9 mouse cellular contexts compared by ENCODE assay signal in genomic region chr17:14961557-14962154, GRCm38 (mm10). TPM values are rescaled to one million over a fixed set of nuclear protein-coding genes. Genes with fewer than 3 reads are reported as not detected.
DNase-seq lines count a peak whose midpoint lies in the region; ATAC-seq and TF ChIP-seq lines count a peak whose summit lies in the region.
"Not testable (repeated sequence)": the region's sequence is repeated elsewhere in the genome, so short reads cannot be mapped to it uniquely, and the experiment has no call there.
"Had no signal": no experiment of that assay in that cellular context is flagged by ENCODE, and none has a peak within 500 bp of the region (broad histone marks: within the 10 kb centered on the region; RNA-seq: fewer than 3 reads in every experiment).

No protein-coding gene starts in this region.

- not testable (repeated sequence) for H3K9ac ChIP-seq in heart, embryonic 12.5 days; hindbrain, embryonic 15.5 days; kidney, postnatal 0 days (ENCODE audit: low read depth, low read length); liver, embryonic 16.5 days (ENCODE audit: low read depth, low read length); midbrain, embryonic 13.5 days (replicated peaks); neural tube, embryonic 15.5 days (replicated peaks)

- peak; percentile 68 for ATAC-seq in G1E (ENCODE audit: extremely low read depth, insufficient number of reproducible peaks, low FRiP score, poor library complexity, severe bottlenecking)
- peak; percentile 23 for ATAC-seq in erythroid progenitor cell, adult 5-6 weeks (replicated peaks; ENCODE audit: low FRiP score, poor library complexity, severe bottlenecking)
- peak; percentile 88 for ATAC-seq in heart, embryonic 12.5 days (ENCODE audit: insufficient number of reproducible peaks, low FRiP score)
- ATAC-seq in hindbrain, embryonic 15.5 days (ENCODE audit: low FRiP score, low read depth), result peak; percentile 95
- ATAC-seq in kidney, postnatal 0 days (replicated peaks; ENCODE audit: low FRiP score, low read depth), result peak; percentile 81
- peak; percentile 55 for ATAC-seq in liver, embryonic 16.5 days (ENCODE audit: low read depth)
- ATAC-seq in midbrain, embryonic 13.5 days, result peak; percentile 94
- peak; percentile 94 for ATAC-seq in neural tube, embryonic 15.5 days (ENCODE audit: low FRiP score)

- not testable (repeated sequence) for H3K9me3 ChIP-seq in G1E (replicated peaks); heart, embryonic 12.5 days (replicated peaks); hindbrain, embryonic 15.5 days; kidney, postnatal 0 days (replicated peaks; ENCODE audit: low read length); liver, embryonic 16.5 days (replicated peaks; ENCODE audit: control insufficient read depth, low read length); midbrain, embryonic 13.5 days; neural tube, embryonic 15.5 days (replicated peaks)

- not testable (repeated sequence) for H3K4me2 ChIP-seq in heart, embryonic 12.5 days; hindbrain, embryonic 15.5 days; kidney, postnatal 0 days (ENCODE audit: low read length); liver, embryonic 16.5 days (ENCODE audit: low read depth, low read length); midbrain, embryonic 13.5 days (replicated peaks); neural tube, embryonic 15.5 days

- peaks cover 20% of the 10 kb centered on the region for H3K36me3 ChIP-seq in G1E (replicated peaks)
- H3K36me3 ChIP-seq in heart, embryonic 12.5 days; hindbrain, embryonic 15.5 days; kidney, postnatal 0 days (ENCODE audit: insufficient read depth, low read length); liver, embryonic 16.5 days (ENCODE audit: control insufficient read depth, insufficient read depth); midbrain, embryonic 13.5 days; neural tube, embryonic 15.5 days: not testable (repeated sequence)

- no CpG with 5 or more reads among the region's 44 CpGs for WGBS in heart, embryonic 12.5 days
- no CpG with 5 or more reads among the region's 44 CpGs for WGBS in hindbrain, embryonic 15.5 days
- WGBS in kidney, postnatal 0 days, result no CpG with 5 or more reads among the region's 44 CpGs
- no CpG with 5 or more reads among the region's 44 CpGs for WGBS in liver, embryonic 16.5 days (ENCODE audit: insufficient replicate concordance)
- no CpG with 5 or more reads among the region's 44 CpGs for WGBS in midbrain, embryonic 13.5 days
- WGBS in neural tube, embryonic 15.5 days, result no CpG with 5 or more reads among the region's 44 CpGs

- H3K27ac ChIP-seq in heart, embryonic 12.5 days (ENCODE audit: poor library complexity, severe bottlenecking); hindbrain, embryonic 15.5 days (replicated peaks); kidney, postnatal 0 days; liver, embryonic 16.5 days (ENCODE audit: low read length); midbrain, embryonic 13.5 days; neural tube, embryonic 15.5 days (replicated peaks): not testable (repeated sequence)

- DNase-seq in G1E (ENCODE audit: low spot score); kidney, postnatal 0 days (ENCODE audit: low spot score): not testable (repeated sequence)

- peaks cover 15% of the 10 kb centered on the region for H3K4me1 ChIP-seq in G1E (ENCODE audit: insufficient read depth, low read depth, low read length)
- not testable (repeated sequence) for H3K4me1 ChIP-seq in heart, embryonic 12.5 days (replicated peaks); kidney, postnatal 0 days (replicated peaks; ENCODE audit: insufficient read depth, low read length)
- peaks cover 12% of the 10 kb centered on the region for H3K4me1 ChIP-seq in hindbrain, embryonic 15.5 days (replicated peaks)
- peaks cover 17% of the 10 kb centered on the region for H3K4me1 ChIP-seq in liver, embryonic 16.5 days (ENCODE audit: control insufficient read depth, low read depth, low read length)
- peaks cover 12% of the 10 kb centered on the region for H3K4me1 ChIP-seq in midbrain, embryonic 13.5 days (replicated peaks)
- H3K4me1 ChIP-seq in neural tube, embryonic 15.5 days, result peaks cover 15% of the 10 kb centered on the region

- not testable (repeated sequence) for H3K4me3 ChIP-seq in G1E (ENCODE audit: low read depth, low read length); heart, embryonic 12.5 days; hindbrain, embryonic 15.5 days; kidney, postnatal 0 days (replicated peaks; ENCODE audit: low read depth, low read length); liver, embryonic 16.5 days (ENCODE audit: low read depth, low read length); midbrain, embryonic 13.5 days (replicated peaks); neural tube, embryonic 15.5 days (replicated peaks)

- H3K27me3 ChIP-seq in G1E (ENCODE audit: insufficient read depth, low read length); heart, embryonic 12.5 days (replicated peaks); hindbrain, embryonic 15.5 days; kidney, postnatal 0 days (ENCODE audit: insufficient read depth, low read length); liver, embryonic 16.5 days (ENCODE audit: control insufficient read depth, insufficient read depth, low read depth, low read length); midbrain, embryonic 13.5 days; neural tube, embryonic 15.5 days (replicated peaks): not testable (repeated sequence)

- not testable (repeated sequence) for TF ChIP-seq CTCF in G1E (IDR thresholded peaks at IDR 0.05; ENCODE audit: low read depth, low read length); kidney, postnatal 0 days (IDR thresholded peaks at IDR 0.05; ENCODE audit: low read depth)

RNA-seq across cellular contexts. Expression of gene Phf10, which starts 0.6 kb away (rescaled TPM):
- 187 and 239 TPM in 2 replicates for total RNA-seq in G1E (2014; fragmentation: Nextera tagmentation)
- total RNA-seq in G1E (2017), result 107 and 124 TPM in 2 replicates
- 118 and 125 TPM in 2 replicates for polyA plus RNA-seq in G1E (2012)
- total RNA-seq in erythroid progenitor cell, adult 5-6 weeks (2015; ENCODE audit: low replicate concordance), result 217 and 251 TPM in 2 replicates
- total RNA-seq in erythroid progenitor cell, adult 5-6 weeks (2017; ENCODE audit: low replicate concordance), result 117 and 125 TPM in 2 replicates
- polyA plus RNA-seq in heart, embryonic 12.5 days (2016; fragmentation: Nextera tagmentation; extraction: Ambion mirVana), result 28.5 and 28.6 TPM in 2 replicates
- 14.2 and 16.5 TPM in 2 replicates for polyA plus RNA-seq in hindbrain, embryonic 15.5 days (2015; fragmentation: Nextera tagmentation; extraction: Ambion mirVana)
- 27.3 and 29.8 TPM in 2 replicates for polyA plus RNA-seq in kidney, postnatal 0 days (2015; fragmentation: Nextera tagmentation; extraction: Ambion mirVana)
- 76.5 and 82.2 TPM in 2 replicates for polyA plus RNA-seq in liver, embryonic 16.5 days (2015; fragmentation: Nextera tagmentation; extraction: Ambion mirVana)
- polyA plus RNA-seq in midbrain, embryonic 13.5 days (2015; fragmentation: Nextera tagmentation; extraction: Ambion mirVana), result 19.0 and 19.2 TPM in 2 replicates
- polyA plus RNA-seq in neural tube, embryonic 15.5 days (2015; fragmentation: Nextera tagmentation; extraction: Ambion mirVana), result 13.9 and 19.6 TPM in 2 replicates

RNA-seq across cellular contexts. Expression of gene 9030025P20Rik, which starts 16.6 kb away (rescaled TPM):
- 31.6 and 36.9 TPM in 2 replicates for total RNA-seq in G1E (2014; fragmentation: Nextera tagmentation)
- 30.4 and 33.3 TPM in 2 replicates for total RNA-seq in G1E (2017)
- 4.0 and 4.7 TPM in 2 replicates for polyA plus RNA-seq in G1E (2012)
- total RNA-seq in erythroid progenitor cell, adult 5-6 weeks (2015; ENCODE audit: low replicate concordance), result 4.6 and 5.8 TPM in 2 replicates
- total RNA-seq in erythroid progenitor cell, adult 5-6 weeks (2017; ENCODE audit: low replicate concordance), result 0.76 and 7.2 TPM in 2 replicates
- 6.7 and 7.8 TPM in 2 replicates for polyA plus RNA-seq in heart, embryonic 12.5 days (2016; fragmentation: Nextera tagmentation; extraction: Ambion mirVana)
- 8.3 and 8.7 TPM in 2 replicates for polyA plus RNA-seq in hindbrain, embryonic 15.5 days (2015; fragmentation: Nextera tagmentation; extraction: Ambion mirVana)
- 8.9 and 13.2 TPM in 2 replicates for polyA plus RNA-seq in kidney, postnatal 0 days (2015; fragmentation: Nextera tagmentation; extraction: Ambion mirVana)
- polyA plus RNA-seq in liver, embryonic 16.5 days (2015; fragmentation: Nextera tagmentation; extraction: Ambion mirVana), result 3.5 and 3.6 TPM in 2 replicates
- 10.6 and 11.8 TPM in 2 replicates for polyA plus RNA-seq in midbrain, embryonic 13.5 days (2015; fragmentation: Nextera tagmentation; extraction: Ambion mirVana)
- polyA plus RNA-seq in neural tube, embryonic 15.5 days (2015; fragmentation: Nextera tagmentation; extraction: Ambion mirVana), result 6.5 and 8.7 TPM in 2 replicates

RNA-seq across cellular contexts. Expression of gene Gm3417, which starts 16.9 kb away (rescaled TPM):
- total RNA-seq in G1E (2014; fragmentation: Nextera tagmentation) (2.5 and 12.2 TPM in 2 replicates), G1E (2017) (0.27 and 2.4 TPM in 2 replicates)
- 7.0 and 9.5 TPM in 2 replicates for polyA plus RNA-seq in G1E (2012)
- total RNA-seq in erythroid progenitor cell, adult 5-6 weeks (2015; ENCODE audit: low replicate concordance), result not detected in 2 replicates
- total RNA-seq in erythroid progenitor cell, adult 5-6 weeks (2017; ENCODE audit: low replicate concordance), result not detected in 2 replicates
- polyA plus RNA-seq in heart, embryonic 12.5 days (2016; fragmentation: Nextera tagmentation; extraction: Ambion mirVana), result 0.42 TPM in 1 of 2 replicates, not detected in the other
- polyA plus RNA-seq in hindbrain, embryonic 15.5 days (2015; fragmentation: Nextera tagmentation; extraction: Ambion mirVana), result 0.29 and 0.59 TPM in 2 replicates
- polyA plus RNA-seq in kidney, postnatal 0 days (2015; fragmentation: Nextera tagmentation; extraction: Ambion mirVana), result 1.5 and 1.8 TPM in 2 replicates
- 0.14 and 0.74 TPM in 2 replicates for polyA plus RNA-seq in liver, embryonic 16.5 days (2015; fragmentation: Nextera tagmentation; extraction: Ambion mirVana)
- 0.96 and 1.4 TPM in 2 replicates for polyA plus RNA-seq in midbrain, embryonic 13.5 days (2015; fragmentation: Nextera tagmentation; extraction: Ambion mirVana)
- polyA plus RNA-seq in neural tube, embryonic 15.5 days (2015; fragmentation: Nextera tagmentation; extraction: Ambion mirVana), result not detected in 2 replicates
- total RNA-seq: heart, adult 18-20 months had no signal

RNA-seq across cellular contexts. Expression of gene 1600012H06Rik, which starts 18.7 kb away (rescaled TPM):
- total RNA-seq in G1E (2014; fragmentation: Nextera tagmentation) (12.3 and 16.1 TPM in 2 replicates), G1E (2017) (18.7 and 19.7 TPM in 2 replicates)
- polyA plus RNA-seq in G1E (2012), result 1.7 and 2.0 TPM in 2 replicates
- total RNA-seq in erythroid progenitor cell, adult 5-6 weeks (2015; ENCODE audit: low replicate concordance), result 12.3 and 12.6 TPM in 2 replicates
- 2.3 and 9.0 TPM in 2 replicates for total RNA-seq in erythroid progenitor cell, adult 5-6 weeks (2017; ENCODE audit: low replicate concordance)
- 35.7 and 37.1 TPM in 2 replicates for polyA plus RNA-seq in heart, embryonic 12.5 days (2016; fragmentation: Nextera tagmentation; extraction: Ambion mirVana)
- 25.7 and 27.3 TPM in 2 replicates for polyA plus RNA-seq in hindbrain, embryonic 15.5 days (2015; fragmentation: Nextera tagmentation; extraction: Ambion mirVana)
- polyA plus RNA-seq in kidney, postnatal 0 days (2015; fragmentation: Nextera tagmentation; extraction: Ambion mirVana), result 41.6 and 43.0 TPM in 2 replicates
- 12.2 and 13.9 TPM in 2 replicates for polyA plus RNA-seq in liver, embryonic 16.5 days (2015; fragmentation: Nextera tagmentation; extraction: Ambion mirVana)
- polyA plus RNA-seq in midbrain, embryonic 13.5 days (2015; fragmentation: Nextera tagmentation; extraction: Ambion mirVana), result 27.4 and 28.2 TPM in 2 replicates
- polyA plus RNA-seq in neural tube, embryonic 15.5 days (2015; fragmentation: Nextera tagmentation; extraction: Ambion mirVana), result 26.8 TPM in 2 replicates

RNA-seq across cellular contexts. Expression of gene Wdr27, which starts 18.7 kb away (rescaled TPM):
- total RNA-seq in G1E (2014; fragmentation: Nextera tagmentation), result 2.4 TPM in 1 of 2 replicates, not detected in the other
- 0.66 and 3.9 TPM in 2 replicates for total RNA-seq in G1E (2017)
- 1.7 and 1.9 TPM in 2 replicates for polyA plus RNA-seq in G1E (2012)
- not detected in 2 replicates for total RNA-seq in erythroid progenitor cell, adult 5-6 weeks (2015; ENCODE audit: low replicate concordance)
- total RNA-seq in erythroid progenitor cell, adult 5-6 weeks (2017; ENCODE audit: low replicate concordance), result not detected in 2 replicates
- polyA plus RNA-seq in heart, embryonic 12.5 days (2016; fragmentation: Nextera tagmentation; extraction: Ambion mirVana), result 3.9 and 4.1 TPM in 2 replicates
- polyA plus RNA-seq in hindbrain, embryonic 15.5 days (2015; fragmentation: Nextera tagmentation; extraction: Ambion mirVana), result 9.9 and 10.5 TPM in 2 replicates
- polyA plus RNA-seq in kidney, postnatal 0 days (2015; fragmentation: Nextera tagmentation; extraction: Ambion mirVana), result 10.1 and 16.3 TPM in 2 replicates
- polyA plus RNA-seq in liver, embryonic 16.5 days (2015; fragmentation: Nextera tagmentation; extraction: Ambion mirVana), result 1.2 and 1.5 TPM in 2 replicates
- 4.7 and 9.0 TPM in 2 replicates for polyA plus RNA-seq in midbrain, embryonic 13.5 days (2015; fragmentation: Nextera tagmentation; extraction: Ambion mirVana)
- 8.9 and 9.2 TPM in 2 replicates for polyA plus RNA-seq in neural tube, embryonic 15.5 days (2015; fragmentation: Nextera tagmentation; extraction: Ambion mirVana)

Comparison
In these comparisons a context has a peak if more than half of its experiments do, and no peak if none do; other contexts are left out.
1. ATAC-seq: peak in every context shown above with its lines; median percentile 95 in hindbrain, embryonic 15.5 days; 94 in midbrain, embryonic 13.5 days; 94 in neural tube, embryonic 15.5 days; 88 in heart, embryonic 12.5 days; 81 in kidney, postnatal 0 days; 68 in G1E; 55 in liver, embryonic 16.5 days; 23 in erythroid progenitor cell, adult 5-6 weeks.